Mouse (Mus musculus): ENCODE data around the gene Bank1. TPM values are rescaled to one million over a fixed set of nuclear protein-coding genes. Genes with fewer than 3 reads are reported as not detected.

Bank1 gene
- polyA plus RNA-seq, 1 experiment from 2014 or later: 0.40 TPM

- 86% methylated on average over 5 of the region's 5 CpGs for WGBS
- H3K9ac ChIP-seq (replicated peaks): no peak overlapping the region
- H3K4me2 ChIP-seq (replicated peaks): no peak overlapping the region
- no peak overlapping the region for H3K27ac ChIP-seq (replicated peaks)
- H3K27me3 ChIP-seq: no peaks in the 10 kb centered on the region
- H3K4me3 ChIP-seq: no peak overlapping the region
- H3K36me3 ChIP-seq: no peaks in the 10 kb centered on the region
- ATAC-seq (ENCODE audit: low FRiP score, low read depth): no peak
- no peaks in the 10 kb centered on the region for H3K4me1 ChIP-seq
- no peaks in the 10 kb centered on the region for H3K9me3 ChIP-seq
Measured at GRCm38 (mm10) chr3:136247331-136247730, 78.5 kb downstream of the Bank1 start.

- no peak overlapping the region for H3K4me2 ChIP-seq (replicated peaks)
- WGBS: 48% methylated on average over 2 of the region's 2 CpGs
- H3K4me1 ChIP-seq: no peaks in the 10 kb centered on the region
- ATAC-seq (ENCODE audit: low FRiP score, low read depth): no peak
- no peaks in the 10 kb centered on the region for H3K27me3 ChIP-seq
- no peak overlapping the region for H3K9ac ChIP-seq (replicated peaks)
- no peak overlapping the region for H3K4me3 ChIP-seq
- no peaks in the 10 kb centered on the region for H3K9me3 ChIP-seq
- no peak overlapping the region for H3K27ac ChIP-seq (replicated peaks)
- no peaks in the 10 kb centered on the region for H3K36me3 ChIP-seq
Measured at GRCm38 (mm10) chr3:136244931-136245330, 80.9 kb downstream of the Bank1 start.

GRCm38 (mm10) chr3:136238790-136239189 is 87.1 kb downstream of the Bank1 start:
- no peak for ATAC-seq (ENCODE audit: low FRiP score, low read depth)
- no peak overlapping the region for H3K4me3 ChIP-seq
- no peaks in the 10 kb centered on the region for H3K4me1 ChIP-seq
- H3K9me3 ChIP-seq: no peaks in the 10 kb centered on the region
- H3K4me2 ChIP-seq (replicated peaks): no peak overlapping the region
- no peaks in the 10 kb centered on the region for H3K36me3 ChIP-seq
- no peak overlapping the region for H3K27ac ChIP-seq (replicated peaks)
- WGBS: 86% methylated on average over 3 of the region's 3 CpGs
- H3K27me3 ChIP-seq: no peaks in the 10 kb centered on the region
- H3K9ac ChIP-seq (replicated peaks): no peak overlapping the region

GRCm38 (mm10) chr3:136233507-136233906 is 92.4 kb downstream of the Bank1 start:
- H3K36me3 ChIP-seq: no peaks in the 10 kb centered on the region
- 64% methylated on average over 2 of the region's 2 CpGs for WGBS
- H3K27ac ChIP-seq (replicated peaks): no peak overlapping the region
- H3K4me1 ChIP-seq: no peaks in the 10 kb centered on the region
- no peaks in the 10 kb centered on the region for H3K27me3 ChIP-seq
- ATAC-seq (ENCODE audit: low FRiP score, low read depth): no peak
- H3K9me3 ChIP-seq: no peaks in the 10 kb centered on the region
- H3K4me3 ChIP-seq: no peak overlapping the region
- H3K9ac ChIP-seq (replicated peaks): no peak overlapping the region
- H3K4me2 ChIP-seq (replicated peaks): no peak overlapping the region

GRCm38 (mm10) chr3:136230602-136231151 is 95.2 kb downstream of the Bank1 start:
- no peaks in the 10 kb centered on the region for H3K9me3 ChIP-seq
- H3K4me1 ChIP-seq: no peaks in the 10 kb centered on the region
- H3K9ac ChIP-seq (replicated peaks): no peak overlapping the region
- H3K4me3 ChIP-seq: no peak overlapping the region
- 97% methylated on average over 3 of the region's 3 CpGs for WGBS
- no peaks in the 10 kb centered on the region for H3K27me3 ChIP-seq
- H3K4me2 ChIP-seq (replicated peaks): no peak overlapping the region
- no peaks in the 10 kb centered on the region for H3K36me3 ChIP-seq
- H3K27ac ChIP-seq (replicated peaks): no peak overlapping the region
- no peak for ATAC-seq (ENCODE audit: low FRiP score, low read depth)

GRCm38 (mm10) chr3:136189661-136190228 is 136.1 kb downstream of the Bank1 start:
- 84% methylated on average over 1 of the region's 1 CpGs for WGBS
- Histone ChIP-seq H3K27me3 (no peaks in the 10 kb centered on the region), H3K9me3 (no peaks in the 10 kb centered on the region), H3K9ac (replicated peaks) (no peak overlapping the region), H3K4me3 (no peak overlapping the region), H3K27ac (replicated peaks) (no peak overlapping the region), H3K36me3 (no peaks in the 10 kb centered on the region), H3K4me2 (replicated peaks) (no peak overlapping the region), H3K4me1 (no peaks in the 10 kb centered on the region)
- ATAC-seq (ENCODE audit: low FRiP score, low read depth): no peak

- no peak overlapping the region for H3K4me3 ChIP-seq
- H3K36me3 ChIP-seq: no peaks in the 10 kb centered on the region
- H3K4me2 ChIP-seq (replicated peaks): no peak overlapping the region
- no peak for ATAC-seq (ENCODE audit: low FRiP score, low read depth)
- H3K4me1 ChIP-seq: no peaks in the 10 kb centered on the region
- H3K27me3 ChIP-seq: no peaks in the 10 kb centered on the region
- H3K9ac ChIP-seq (replicated peaks): no peak overlapping the region
- no peaks in the 10 kb centered on the region for H3K9me3 ChIP-seq
- no peak overlapping the region for H3K27ac ChIP-seq (replicated peaks)
- 86% methylated on average over 3 of the region's 3 CpGs for WGBS
Measured at GRCm38 (mm10) chr3:136186548-136187113, 139.2 kb downstream of the Bank1 start.

- H3K9ac ChIP-seq (replicated peaks): no peak overlapping the region
- no peak overlapping the region for H3K4me2 ChIP-seq (replicated peaks)
- no peak overlapping the region for H3K27ac ChIP-seq (replicated peaks)
- H3K9me3 ChIP-seq: no peaks in the 10 kb centered on the region
- ATAC-seq (ENCODE audit: low FRiP score, low read depth): no peak
- no peak overlapping the region for H3K4me3 ChIP-seq
- no peaks in the 10 kb centered on the region for H3K36me3 ChIP-seq
- no peaks in the 10 kb centered on the region for H3K27me3 ChIP-seq
- no peaks in the 10 kb centered on the region for H3K4me1 ChIP-seq
Measured at GRCm38 (mm10) chr3:136171631-136172030, 154.2 kb downstream of the Bank1 start.

- no peak overlapping the region for H3K9ac ChIP-seq (replicated peaks)
- no peak for ATAC-seq (ENCODE audit: low FRiP score, low read depth)
- H3K4me3 ChIP-seq: no peak overlapping the region
- no peak overlapping the region for H3K4me2 ChIP-seq (replicated peaks)
- H3K27ac ChIP-seq (replicated peaks): no peak overlapping the region
- 35% methylated on average over 4 of the region's 4 CpGs for WGBS
- no peaks in the 10 kb centered on the region for H3K36me3 ChIP-seq
- no peaks in the 10 kb centered on the region for H3K4me1 ChIP-seq
- no peaks in the 10 kb centered on the region for H3K9me3 ChIP-seq
- H3K27me3 ChIP-seq: no peaks in the 10 kb centered on the region
Measured at GRCm38 (mm10) chr3:136168071-136168470, 157.8 kb downstream of the Bank1 start.

- H3K9ac ChIP-seq (replicated peaks): no peak overlapping the region
- H3K4me2 ChIP-seq (replicated peaks): no peak overlapping the region
- no peak overlapping the region for H3K27ac ChIP-seq (replicated peaks)
- no peaks in the 10 kb centered on the region for H3K9me3 ChIP-seq
- H3K36me3 ChIP-seq: no peaks in the 10 kb centered on the region
- H3K27me3 ChIP-seq: no peaks in the 10 kb centered on the region
- no peak for ATAC-seq (ENCODE audit: low FRiP score, low read depth)
- no peaks in the 10 kb centered on the region for H3K4me1 ChIP-seq
- no peak overlapping the region for H3K4me3 ChIP-seq
- WGBS: 92% methylated on average over 4 of the region's 4 CpGs
Measured at GRCm38 (mm10) chr3:136166671-136167070, 159.2 kb downstream of the Bank1 start.

GRCm38 (mm10) chr3:136166033-136166361 is 159.9 kb downstream of the Bank1 start:
- no peak for ATAC-seq (ENCODE audit: low FRiP score, low read depth)
- H3K27ac ChIP-seq (replicated peaks): no peak overlapping the region
- no peaks in the 10 kb centered on the region for H3K27me3 ChIP-seq
- H3K36me3 ChIP-seq: no peaks in the 10 kb centered on the region
- H3K4me2 ChIP-seq (replicated peaks): no peak overlapping the region
- H3K9me3 ChIP-seq: no peaks in the 10 kb centered on the region
- H3K4me3 ChIP-seq: no peak overlapping the region
- no peak overlapping the region for H3K9ac ChIP-seq (replicated peaks)
- no peaks in the 10 kb centered on the region for H3K4me1 ChIP-seq
- WGBS: 91% methylated on average over 2 of the region's 2 CpGs

GRCm38 (mm10) chr3:136165167-136166032 is 160.5 kb downstream of the Bank1 start:
- peaks cover 2% of the 10 kb centered on the region; the same call in 1 of the 2 replicates for H3K27me3 ChIP-seq
- no peaks in the 10 kb centered on the region for H3K4me1 ChIP-seq
- no peaks in the 10 kb centered on the region for H3K9me3 ChIP-seq
- no peak for ATAC-seq (ENCODE audit: low FRiP score, low read depth)
- no peaks in the 10 kb centered on the region for H3K36me3 ChIP-seq
- H3K9ac ChIP-seq (replicated peaks): no peak overlapping the region
- H3K4me3 ChIP-seq: no peak overlapping the region
- H3K27ac ChIP-seq (replicated peaks): no peak overlapping the region
- WGBS: 88% methylated on average over 7 of the region's 7 CpGs
- no peak overlapping the region for H3K4me2 ChIP-seq (replicated peaks)
